Mouse (Mus musculus): Measurements from ENCODE around the gene Mad2l1bp. TPM values are rescaled to one million over a fixed set of nuclear protein-coding genes. Genes with fewer than 3 reads are reported as not detected.

The Mad2l1bp gene
- polyA plus RNA-seq, 1 experiment, result 7.0 TPM

GRCm38 (mm10) chr17:46161710-46162109 is 8.4 kb upstream of the Mad2l1bp start:
- TF ChIP-seq GATA1 (IDR thresholded peaks at IDR 0.05; ENCODE audit: low read length), result no peak

- no peak for TF ChIP-seq GATA1 (IDR thresholded peaks at IDR 0.05; ENCODE audit: low read length)
These were observed 7.8 kb upstream of the Mad2l1bp start for GRCm38 (mm10) chr17:46161179-46161578.

GRCm38 (mm10) chr17:46160686-46161085 is 7.3 kb upstream of the Mad2l1bp start, which contains the start of gene Gtpbp2:
Gene Gtpbp2 (plus strand): TSS chr17:46161032.
- TF ChIP-seq GATA1 (IDR thresholded peaks at IDR 0.05; ENCODE audit: low read length), result no peak

- TF ChIP-seq GATA1 (IDR thresholded peaks at IDR 0.05; ENCODE audit: low read length), result no peak
These were observed 6.8 kb upstream of the Mad2l1bp start for GRCm38 (mm10) chr17:46160090-46160662.

GRCm38 (mm10) chr17:46159236-46159635 is 5.9 kb upstream of the Mad2l1bp start:
- TF ChIP-seq GATA1 (IDR thresholded peaks at IDR 0.05; ENCODE audit: low read length), result no peak

- TF ChIP-seq GATA1 (IDR thresholded peaks at IDR 0.05; ENCODE audit: low read length), result no peak
These were observed 3.8 kb upstream of the Mad2l1bp start for GRCm38 (mm10) chr17:46157131-46157530.

- no peak for TF ChIP-seq GATA1 (IDR thresholded peaks at IDR 0.05; ENCODE audit: low read length)
These were observed 3.3 kb upstream of the Mad2l1bp start for GRCm38 (mm10) chr17:46156680-46157079.

- TF ChIP-seq GATA1 (IDR thresholded peaks at IDR 0.05; ENCODE audit: low read length), result no peak
These were observed 983 bp upstream of the Mad2l1bp start for GRCm38 (mm10) chr17:46154336-46154735.

- no peak for TF ChIP-seq GATA1 (IDR thresholded peaks at IDR 0.05; ENCODE audit: low read length)
These were observed 9.6 kb downstream of the Mad2l1bp start, which contains the start of gene Rsph9 for GRCm38 (mm10) chr17:46143578-46144423. Gene Rsph9 (minus strand): TSS chr17:46144216.

- no peak for TF ChIP-seq GATA1 (IDR thresholded peaks at IDR 0.05; ENCODE audit: low read length)
These were observed 13.5 kb downstream of the Mad2l1bp start for GRCm38 (mm10) chr17:46139872-46140271.

- TF ChIP-seq GATA1 (IDR thresholded peaks at IDR 0.05; ENCODE audit: low read length), result no peak
These were observed 14.7 kb downstream of the Mad2l1bp start for GRCm38 (mm10) chr17:46138563-46139236.

GRCm38 (mm10) chr17:46132862-46133261 is 20.5 kb downstream of the Mad2l1bp start:
- no peak for TF ChIP-seq GATA1 (IDR thresholded peaks at IDR 0.05; ENCODE audit: low read length)

GRCm38 (mm10) chr17:46132058-46132718 is 21.2 kb downstream of the Mad2l1bp start:
- TF ChIP-seq GATA1 (IDR thresholded peaks at IDR 0.05; ENCODE audit: low read length), result no peak

GRCm38 (mm10) chr17:46129741-46130498 is 23.4 kb downstream of the Mad2l1bp start:
- no peak for TF ChIP-seq GATA1 (IDR thresholded peaks at IDR 0.05; ENCODE audit: low read length)

Data from G1E-ER4 (cell line).